Mouse (Mus musculus) ES-Bruce4 (cell line): Measurements from ENCODE around the gene Prlr.

Experiments used
- CTCF ChIP-seq: IDR thresholded peaks from one replicate; pipeline ENCODE4 v1.8.1; 2011; ENCODE audit warnings: low read depth, low read length
- EP300 ChIP-seq: IDR thresholded peaks from 2 replicates; pipeline ENCODE4 v1.6.1; 2011; ENCODE audit warnings: low read depth, low read length; ENCODE audit not compliant: insufficient read depth
- POLR2A ChIP-seq: IDR thresholded peaks from one replicate; pipeline ENCODE4 v1.8.1; 2011; ENCODE audit warnings: low read length; ENCODE audit not compliant: insufficient read depth

DNA sequence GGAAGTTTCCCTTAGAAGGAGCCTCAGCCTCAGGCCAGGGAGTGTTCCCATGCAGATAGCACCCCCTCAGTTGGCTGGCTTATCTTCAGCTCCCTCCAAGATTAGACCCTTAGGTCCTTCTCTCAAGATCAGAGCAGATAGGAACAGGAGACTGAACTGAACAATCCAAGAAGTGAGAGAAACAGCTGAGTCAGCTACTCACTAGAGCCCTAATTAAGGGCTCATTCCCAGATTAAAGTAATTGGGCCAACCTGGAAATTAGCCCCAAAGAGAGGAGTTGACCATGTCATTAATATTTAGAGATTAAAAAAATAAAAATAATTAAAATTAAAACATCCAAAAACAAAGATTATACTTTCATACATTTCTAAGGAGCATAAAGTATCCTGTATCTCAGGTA, 35.0 kb downstream of the Prlr start:
- TF ChIP-seq POLR2A (no peak), EP300 (no peak), CTCF (no peak)
